Mouse (Mus musculus): Measurements from ENCODE around the gene Fgf15. TPM values are rescaled to one million over a fixed set of nuclear protein-coding genes. Genes with fewer than 3 reads are reported as not detected.

Gene Fgf15
- total RNA-seq, 1 experiment = 10.8 TPM

DNA sequence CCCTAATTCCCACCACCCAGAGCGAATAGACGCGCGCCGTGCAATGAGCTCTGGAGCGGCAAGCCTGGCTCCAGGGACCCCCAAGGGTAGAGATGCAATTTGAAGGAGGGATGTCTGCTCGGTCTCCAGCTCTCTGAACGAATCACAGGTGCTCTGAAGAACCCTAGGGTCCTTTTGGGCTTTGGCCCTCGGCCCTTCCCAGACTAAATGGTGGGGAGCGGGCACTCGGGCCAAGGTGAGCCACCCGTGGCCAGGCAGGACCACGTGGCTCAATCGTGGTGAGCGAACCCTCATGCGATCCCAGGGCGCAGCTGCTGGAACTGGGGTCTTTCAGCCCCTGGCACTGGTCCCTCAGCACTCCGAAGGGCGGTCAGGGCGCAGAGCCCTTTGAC lies 46.4 kb downstream of the Fgf15 start:
- in situ Hi-C loops (cut with MboI; ENCODE audit: low sequenced_read_pairs in 2 of 2, unreplicated experiment in 2 of 2) = no loop called here
- peak overlapping the region; percentile 96 for H3K9ac ChIP-seq (ENCODE audit: insufficient read depth, low read depth, low read length, poor library complexity, severe bottlenecking)
- peak overlapping the region; percentile 62 to 81 for H3K4me3 ChIP-seq (ENCODE audit: insufficient read depth in 1 of 2, low read depth in 1 of 2, low read length in 2 of 2, poor library complexity in 1 of 2, severe bottlenecking in 1 of 2)
- H3K36me3 ChIP-seq (ENCODE audit: control insufficient read depth, insufficient read depth, low read length, poor library complexity, severe bottlenecking) = peaks cover 2% of the 10 kb centered on the region
- H3K27ac ChIP-seq (ENCODE audit: insufficient read depth, low read depth, low read length, poor library complexity, severe bottlenecking) = peak overlapping the region; percentile 93
- no peaks in the 10 kb centered on the region for H3K9me3 ChIP-seq (ENCODE audit: control insufficient read depth, insufficient read depth, low read depth, low read length)
- TF ChIP-seq HCFC1 (IDR thresholded peaks at IDR 0.05; ENCODE audit: borderline replicate concordance, insufficient read depth, low read length) (no peak), ZC3H11A (IDR thresholded peaks at IDR 0.05; ENCODE audit: borderline replicate concordance, low read depth, low read length) (no peak), ZNF384 (IDR thresholded peaks at IDR 0.05; ENCODE audit: low read depth, low read length) (no peak), MAFK (IDR thresholded peaks at IDR 0.05; ENCODE audit: insufficient read depth, low read depth, low read length) (no peak), CHD2 (IDR thresholded peaks at IDR 0.05; ENCODE audit: low read depth, low read length) (no peak)
- no peaks in the 10 kb centered on the region; a peak in 1 of 4 replicates for H3K4me1 ChIP-seq (ENCODE audit: control insufficient read depth in 2 of 2, insufficient read depth in 2 of 2, low read length in 2 of 2, poor library complexity in 1 of 2)
- DNase-seq (ENCODE audit: low read depth, low spot score) = no peak

GRCm38 (mm10) chr7:144943254-144943653 lies 46.9 kb downstream of the Fgf15 start:
- Histone ChIP-seq H3K4me3 (ENCODE audit: insufficient read depth in 1 of 2, low read depth in 1 of 2, low read length in 2 of 2, poor library complexity in 1 of 2, severe bottlenecking in 1 of 2) (peak overlapping the region; percentile 62 to 81), H3K36me3 (ENCODE audit: control insufficient read depth, insufficient read depth, low read length, poor library complexity, severe bottlenecking) (no peaks in the 10 kb centered on the region), H3K4me1 (ENCODE audit: control insufficient read depth in 2 of 2, insufficient read depth in 2 of 2, low read length in 2 of 2, poor library complexity in 1 of 2) (no peaks in the 10 kb centered on the region; a peak in 1 of 4 replicates), H3K9me3 (ENCODE audit: control insufficient read depth, insufficient read depth, low read depth, low read length) (no peaks in the 10 kb centered on the region), H3K9ac (ENCODE audit: insufficient read depth, low read depth, low read length, poor library complexity, severe bottlenecking) (peak overlapping the region; percentile 96), H3K27ac (ENCODE audit: insufficient read depth, low read depth, low read length, poor library complexity, severe bottlenecking) (peak overlapping the region; percentile 93)
- in situ Hi-C loops (cut with MboI; ENCODE audit: low sequenced_read_pairs in 2 of 2, unreplicated experiment in 2 of 2) = no loop called here
- peak; percentile 80 for DNase-seq (ENCODE audit: low read depth, low spot score)
- TF ChIP-seq HCFC1 (IDR thresholded peaks at IDR 0.05; ENCODE audit: borderline replicate concordance, insufficient read depth, low read length) (peak; percentile 43; the same call in 1 of the 2 replicates), CHD2 (IDR thresholded peaks at IDR 0.05; ENCODE audit: low read depth, low read length) (peak; percentile 95), MAFK (IDR thresholded peaks at IDR 0.05; ENCODE audit: insufficient read depth, low read depth, low read length) (no peak)

Other genes with a start within 250 kb of the Fgf15 start
- 3.9 and 9.1 TPM in 2 replicates for gene Ano1, start 144.6 kb upstream of the Fgf15 start, total RNA-seq (2012; rRNA removed)
- gene Fgf3, start 58.4 kb upstream of the Fgf15 start, total RNA-seq (2012; rRNA removed) = 2.4 and 3.3 TPM in 2 replicates
- 147 and 268 TPM in 2 replicates for gene Fgf4, start 49.2 kb upstream of the Fgf15 start, total RNA-seq (2012; rRNA removed)
- 23.9 TPM in 2 replicates for gene LTO1, start 18.6 kb downstream of the Fgf15 start, total RNA-seq (2012; rRNA removed)
- 57.6 and 65.9 TPM in 2 replicates for gene Ccnd1, start 43.4 kb downstream of the Fgf15 start, total RNA-seq (2012; rRNA removed)

Measured in ES-E14 (cell line).